Mouse (Mus musculus): ENCODE results near the gene Asb16. TPM values are rescaled to one million over a fixed set of nuclear protein-coding genes. Genes with fewer than 3 reads are reported as not detected.

Asb16 gene
- polyA plus RNA-seq, 1 experiment from 2014 or later: 0.10 TPM

GRCm38 (mm10) chr11:102327250-102327649 is 58.7 kb downstream of the Asb16 start:
- no peak overlapping the region for H3K27ac ChIP-seq (ENCODE audit: low read length)
- H3K27me3 ChIP-seq (ENCODE audit: control insufficient read depth, insufficient read depth, low read depth, low read length): no peaks in the 10 kb centered on the region
- H3K4me1 ChIP-seq (ENCODE audit: control insufficient read depth, insufficient read depth, low read length): no peaks in the 10 kb centered on the region
- H3K4me2 ChIP-seq (ENCODE audit: low read length): no peak overlapping the region
- H3K9me3 ChIP-seq (replicated peaks; ENCODE audit: control insufficient read depth, low read length, poor library complexity, severe bottlenecking): no peaks in the 10 kb centered on the region
- 66% methylated on average over 5 of the region's 5 CpGs for WGBS
- no peak for ATAC-seq
- no peak overlapping the region for H3K4me3 ChIP-seq (ENCODE audit: low read depth, low read length)
- no peaks in the 10 kb centered on the region for H3K36me3 ChIP-seq (ENCODE audit: control insufficient read depth, insufficient read depth, low read length)
- no peak overlapping the region for H3K9ac ChIP-seq (ENCODE audit: low read depth, low read length)

- H3K4me1 ChIP-seq (ENCODE audit: control insufficient read depth, insufficient read depth, low read length): no peaks in the 10 kb centered on the region
- H3K9ac ChIP-seq (ENCODE audit: low read depth, low read length): no peak overlapping the region
- ATAC-seq: no peak
- H3K4me2 ChIP-seq (ENCODE audit: low read length): no peak overlapping the region
- no peaks in the 10 kb centered on the region for H3K9me3 ChIP-seq (replicated peaks; ENCODE audit: control insufficient read depth, low read length, poor library complexity, severe bottlenecking)
- no peak overlapping the region for H3K4me3 ChIP-seq (ENCODE audit: low read depth, low read length)
- H3K36me3 ChIP-seq (ENCODE audit: control insufficient read depth, insufficient read depth, low read length): no peaks in the 10 kb centered on the region
- no peak overlapping the region for H3K27ac ChIP-seq (ENCODE audit: low read length)
- 92% methylated on average over 7 of the region's 7 CpGs for whole genome bisulfite sequencing
- H3K27me3 ChIP-seq (ENCODE audit: control insufficient read depth, insufficient read depth, low read depth, low read length): no peaks in the 10 kb centered on the region
Measured at GRCm38 (mm10) chr11:102327839-102328238, 59.3 kb downstream of the Asb16 start.

Small RNA genes lying within 50 kb of the gene (microRNA-seq; reads per million reads assigned to microRNA genes)
- 3.8 reads per million, percentile 19 among the genes with 10 or more reads in this experiment for gene Mir8101

Other genes starting within 250 kb of the Asb16 start
- 57.4 and 64.6 TPM in 2 replicates for gene Mpp3, start 240.3 kb upstream of the Asb16 start, polyA plus RNA-seq (2015; fragmentation: Nextera tagmentation; extraction: Ambion mirVana)
- 0.23 and 0.46 TPM in 2 replicates for gene Cd300lg, start 227.2 kb upstream of the Asb16 start, polyA plus RNA-seq (2015; fragmentation: Nextera tagmentation; extraction: Ambion mirVana)
- gene Mpp2, start 180.2 kb upstream of the Asb16 start, polyA plus RNA-seq (2015; fragmentation: Nextera tagmentation; extraction: Ambion mirVana): 31.8 and 39.9 TPM in 2 replicates
- gene Ppy, start 167.4 kb upstream of the Asb16 start, polyA plus RNA-seq (2015; fragmentation: Nextera tagmentation; extraction: Ambion mirVana): not detected in 2 replicates
- gene Pyy, start 160.9 kb upstream of the Asb16 start, polyA plus RNA-seq (2015; fragmentation: Nextera tagmentation; extraction: Ambion mirVana): not detected in 2 replicates
- gene Nags, start 123.2 kb upstream of the Asb16 start, polyA plus RNA-seq (2015; fragmentation: Nextera tagmentation; extraction: Ambion mirVana): 0.20 TPM in 1 of 2 replicates, not detected in the other
- 45.8 and 46.5 TPM in 2 replicates for gene Tmem101, start 112.3 kb upstream of the Asb16 start, polyA plus RNA-seq (2015; fragmentation: Nextera tagmentation; extraction: Ambion mirVana)
- 87.8 and 95.3 TPM in 2 replicates for gene Lsm12, start 83.4 kb upstream of the Asb16 start, polyA plus RNA-seq (2015; fragmentation: Nextera tagmentation; extraction: Ambion mirVana)
- 39.0 and 42.9 TPM in 2 replicates for gene G6pc3, start 79.1 kb upstream of the Asb16 start, polyA plus RNA-seq (2015; fragmentation: Nextera tagmentation; extraction: Ambion mirVana)
- 74.4 and 76.3 TPM in 2 replicates for gene Hdac5, start 38.6 kb upstream of the Asb16 start, polyA plus RNA-seq (2015; fragmentation: Nextera tagmentation; extraction: Ambion mirVana)
- 1.6 and 1.8 TPM in 2 replicates for gene BC030867, start 19.9 kb upstream of the Asb16 start, polyA plus RNA-seq (2015; fragmentation: Nextera tagmentation; extraction: Ambion mirVana)
- 72.8 and 78.5 TPM in 2 replicates for gene Tmub2, start 16.2 kb downstream of the Asb16 start, polyA plus RNA-seq (2015; fragmentation: Nextera tagmentation; extraction: Ambion mirVana)
- gene Atxn7l3, start 27.9 kb downstream of the Asb16 start, polyA plus RNA-seq (2015; fragmentation: Nextera tagmentation; extraction: Ambion mirVana): 28.3 and 28.9 TPM in 2 replicates
- gene Ubtf, start 51.0 kb downstream of the Asb16 start, polyA plus RNA-seq (2015; fragmentation: Nextera tagmentation; extraction: Ambion mirVana): 70.1 and 85.2 TPM in 2 replicates
- 2.3 and 3.5 TPM in 2 replicates for gene Slc4a1, start 97.5 kb downstream of the Asb16 start, polyA plus RNA-seq (2015; fragmentation: Nextera tagmentation; extraction: Ambion mirVana)
- 151 and 155 TPM in 2 replicates for gene Rundc3a, start 124.7 kb downstream of the Asb16 start, polyA plus RNA-seq (2015; fragmentation: Nextera tagmentation; extraction: Ambion mirVana)
- 144 and 150 TPM in 2 replicates for gene Slc25a39, start 139.2 kb downstream of the Asb16 start, polyA plus RNA-seq (2015; fragmentation: Nextera tagmentation; extraction: Ambion mirVana)
- gene Grn, start 161.6 kb downstream of the Asb16 start, polyA plus RNA-seq (2015; fragmentation: Nextera tagmentation; extraction: Ambion mirVana): 65.2 and 75.8 TPM in 2 replicates
- gene Fam171a2, start 178.9 kb downstream of the Asb16 start, polyA plus RNA-seq (2015; fragmentation: Nextera tagmentation; extraction: Ambion mirVana): 18.1 and 20.5 TPM in 2 replicates
- gene Itga2b, start 201.4 kb downstream of the Asb16 start, polyA plus RNA-seq (2015; fragmentation: Nextera tagmentation; extraction: Ambion mirVana): 8.3 and 11.6 TPM in 2 replicates

Measured in midbrain, embryonic 16.5 days (tissue).